Mouse (Mus musculus) stomach, postnatal 0 days (tissue): ENCODE data around the gene Tmem165. TPM values are rescaled to one million over a fixed set of nuclear protein-coding genes. Genes with fewer than 3 reads are reported as not detected.

Source experiments
- ATAC-seq: fragments of 200-750 bp; cut with Nextera tagmentation; 2 replicates; pipeline ENCODE4 v1.8.0; 2017; ENCODE audit not compliant: low FRiP score, low TSS enrichment
- DNase-seq: peaks from one replicate; pipeline ENCODE4 v3.0.0-alpha.2; 2016; ENCODE audit warnings: low spot score
- H3K27ac ChIP-seq: fragments of 300-500 bp; sonication (generic); replicated peaks from 2 replicates; pipeline ENCODE4 v1.5.1; 2014; ENCODE audit warnings: mild to moderate bottlenecking, control low read depth
- H3K27me3 ChIP-seq: fragments of 300-500 bp; sonication (generic); 2 replicates; pipeline ENCODE4 v1.6.1; 2014; ENCODE audit warnings: low read length; ENCODE audit not compliant: control insufficient read depth, insufficient read depth
- H3K36me3 ChIP-seq: fragments of 300-500 bp; sonication (generic); 2 replicates; pipeline ENCODE4 v1.6.1; 2014; ENCODE audit warnings: low read length, mixed read lengths; ENCODE audit not compliant: control insufficient read depth, insufficient read depth
- H3K4me1 ChIP-seq: fragments of 300-500 bp; sonication (generic); replicated peaks from 2 replicates; pipeline ENCODE4 v1.6.1; 2014; ENCODE audit warnings: antibody characterized with exemption; ENCODE audit not compliant: control insufficient read depth, insufficient read depth
- H3K4me2 ChIP-seq: fragments of 300-500 bp; sonication (generic); replicated peaks from 2 replicates; pipeline ENCODE4 v1.6.1; 2014; ENCODE audit warnings: low read depth, mild to moderate bottlenecking, control low read depth, moderate library complexity
- H3K4me3 ChIP-seq: fragments of 300-500 bp; sonication (generic); 2 replicates; pipeline ENCODE4 v1.5.1; 2014; ENCODE audit warnings: low read depth, low read length, control low read depth
- H3K9ac ChIP-seq: fragments of 300-500 bp; sonication (generic); 2 replicates; pipeline ENCODE4 v1.6.1; 2014; ENCODE audit warnings: mild to moderate bottlenecking, low read length, control low read depth, mixed read lengths
- H3K9me3 ChIP-seq: fragments of 300-500 bp; sonication (generic); 2 replicates; pipeline ENCODE4 v1.6.1; 2016; ENCODE audit warnings: low read length; ENCODE audit not compliant: control insufficient read depth
- CTCF ChIP-seq: IDR thresholded peaks from 2 replicates; pipeline ENCODE4 v1.5.1; 2016; ENCODE audit warnings: antibody characterized with exemption, low read depth, mild to moderate bottlenecking, moderate library complexity
- EP300 ChIP-seq: optimal IDR thresholded peaks from 2 replicates; pipeline ENCODE3; 2016; ENCODE audit warnings: antibody characterized with exemption
- WGBS: fragments of 180-500 bp; shearing (Covaris S2); extraction: QIAGEN DNeasy Blood & Tissue Kit; methylation state at CpG from one replicate; pipeline ENCODE4 v1.1.7; 2014; 5-methylcytosine and 5-hydroxymethylcytosine counted together
- polyA plus RNA-seq: library from polyadenylated mRNA; unstranded; fragments of >200 nt; fragmentation: Nextera tagmentation; extraction: Ambion mirVana; gene quantifications from 2 replicates; pipeline ENCODE4 v1.2.1, GENCODE M21; 2015

The Tmem165 gene
- polyA plus RNA-seq, 1 experiment from 2014 or later = 72.3 TPM

DNA sequence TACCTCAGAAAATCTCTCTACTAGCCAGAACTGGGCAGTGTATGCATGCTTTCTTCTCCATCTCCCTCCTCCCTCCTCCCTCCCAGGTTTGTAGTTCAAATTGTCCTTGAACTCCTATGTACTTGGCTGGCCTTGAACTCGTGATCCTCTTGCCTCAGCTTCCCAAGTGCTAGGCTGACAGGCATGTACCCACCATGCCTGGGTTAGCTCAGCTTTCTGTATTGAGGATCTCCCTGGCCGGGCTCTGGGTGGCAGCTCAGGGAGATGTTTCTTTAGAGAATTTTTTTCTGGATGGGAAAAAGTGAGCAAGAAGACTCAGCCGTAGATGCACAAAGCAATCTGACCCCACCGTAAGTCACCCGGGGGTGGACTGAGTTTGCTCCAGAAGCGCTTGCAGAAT lies 30.7 kb upstream of the Tmem165 start:
- H3K9me3 ChIP-seq = no peaks in the 10 kb centered on the region

GRCm38 (mm10) chr5:76153430-76153829 lies 30.2 kb upstream of the Tmem165 start:
- Histone ChIP-seq H3K4me1 (no peaks in the 10 kb centered on the region), H3K27me3 (no peaks in the 10 kb centered on the region), H3K27ac (no peak overlapping the region), H3K4me3 (no peak overlapping the region), H3K9me3 (no peaks in the 10 kb centered on the region), H3K36me3 (0 out of 2 replicates have a peak, but pooled peaks cover 9% of the 10 kb centered on the region), H3K9ac (no peak overlapping the region), H3K4me2 (no peak overlapping the region)
- no peak for TF ChIP-seq CTCF
- DNase-seq = no peak
- ATAC-seq = no peak
- 96% methylated on average over 11 of the region's 11 CpGs for WGBS

More for the DNA sequence above, 30.7 kb upstream of the Tmem165 start:
- TF ChIP-seq EP300 = no peak
- no peak for ATAC-seq
- no peaks in the 10 kb centered on the region for H3K4me1 ChIP-seq
- peak; percentile 7 for DNase-seq
- H3K36me3 ChIP-seq = 0 out of 2 replicates have a peak, but pooled peaks cover 9% of the 10 kb centered on the region
- no peak overlapping the region for H3K4me3 ChIP-seq
- H3K27me3 ChIP-seq = no peaks in the 10 kb centered on the region
- H3K27ac ChIP-seq = no peak overlapping the region
- no peak overlapping the region for H3K9ac ChIP-seq
- 92% methylated on average over 6 of the region's 6 CpGs for WGBS
- no peak overlapping the region for H3K4me2 ChIP-seq

GRCm38 (mm10) chr5:76154434-76155165 lies 29.1 kb upstream of the Tmem165 start:
- no peak overlapping the region; the same call in 1 of the 2 replicates for H3K27ac ChIP-seq
- no peaks in the 10 kb centered on the region for H3K9me3 ChIP-seq
- H3K4me3 ChIP-seq = no peak overlapping the region
- H3K4me2 ChIP-seq = 0 out of 2 replicates have a peak overlapping the region, but pooled peaks have one; percentile 5
- H3K4me1 ChIP-seq = no peaks in the 10 kb centered on the region
- DNase-seq (peak; percentile 67), ATAC-seq (peak; percentile 82)
- H3K9ac ChIP-seq = no peak overlapping the region
- H3K27me3 ChIP-seq = no peaks in the 10 kb centered on the region
- H3K36me3 ChIP-seq = 0 out of 2 replicates have a peak, but pooled peaks cover 8% of the 10 kb centered on the region
- WGBS = 73% methylated on average over 21 of the region's 21 CpGs
- TF ChIP-seq EP300 = no peak
- no peak for TF ChIP-seq CTCF

DNA sequence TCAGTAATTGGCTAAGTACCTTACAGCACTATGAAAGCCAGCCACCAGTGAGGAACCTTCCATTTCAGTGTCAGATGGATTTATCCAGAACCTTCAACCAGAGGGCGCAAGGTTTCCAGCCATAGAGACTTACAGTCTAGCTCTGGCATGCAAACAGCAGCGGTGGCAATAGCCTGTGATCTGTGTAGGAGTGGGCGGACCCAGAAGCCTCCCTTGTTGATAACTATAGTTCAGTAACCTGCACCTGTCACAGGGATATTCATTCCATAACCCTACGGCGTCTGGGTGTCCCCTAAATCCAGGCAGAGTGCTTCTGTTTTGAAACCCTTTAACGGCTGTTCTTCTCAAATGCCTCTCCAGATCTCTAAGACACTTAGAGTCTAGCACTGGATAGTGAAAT lies 24.1 kb upstream of the Tmem165 start:
- no peak overlapping the region for H3K9ac ChIP-seq
- no peak overlapping the region for H3K27ac ChIP-seq
- no peaks in the 10 kb centered on the region for H3K27me3 ChIP-seq
- ATAC-seq (no peak), DNase-seq (no peak)
- TF ChIP-seq CTCF (no peak; the same call in 1 of the 2 replicates), EP300 (no peak)
- H3K4me1 ChIP-seq = no peaks in the 10 kb centered on the region
- H3K4me2 ChIP-seq = no peak overlapping the region
- H3K9me3 ChIP-seq = no peaks in the 10 kb centered on the region
- no peak overlapping the region for H3K4me3 ChIP-seq
- no peaks in the 10 kb centered on the region for H3K36me3 ChIP-seq
- 78% methylated on average over 6 of the region's 6 CpGs for WGBS

DNA sequence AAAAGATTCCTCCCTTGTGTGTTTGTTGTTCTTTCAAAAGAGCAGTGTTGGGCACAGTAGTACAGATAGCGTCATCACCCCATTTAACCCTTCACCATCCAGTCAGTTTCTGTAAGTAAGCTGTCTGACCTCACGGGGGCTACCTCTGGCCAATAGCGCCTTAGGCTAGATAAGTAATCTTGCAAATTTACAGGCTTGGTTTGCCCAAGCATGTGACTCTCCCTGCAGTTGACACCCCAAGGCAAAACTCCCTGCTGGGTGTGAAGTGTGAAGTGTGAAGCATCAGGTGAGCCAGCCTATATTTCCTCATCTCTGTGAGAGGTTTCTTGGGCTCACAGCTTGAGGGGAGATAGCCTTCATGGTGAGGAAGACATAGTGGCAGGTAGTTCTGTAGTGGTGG lies 23.6 kb upstream of the Tmem165 start:
- 45% methylated on average over 3 of the region's 3 CpGs for WGBS
- no peaks in the 10 kb centered on the region for H3K36me3 ChIP-seq
- no peak overlapping the region for H3K27ac ChIP-seq
- ATAC-seq (no peak), DNase-seq (no peak)
- H3K4me1 ChIP-seq = no peaks in the 10 kb centered on the region
- TF ChIP-seq CTCF (no peak), EP300 (no peak)
- no peak overlapping the region for H3K9ac ChIP-seq
- no peaks in the 10 kb centered on the region for H3K9me3 ChIP-seq
- no peaks in the 10 kb centered on the region for H3K27me3 ChIP-seq
- H3K4me2 ChIP-seq = no peak overlapping the region
- no peak overlapping the region for H3K4me3 ChIP-seq

- Histone ChIP-seq H3K9ac (no peak overlapping the region), H3K4me3 (no peak overlapping the region), H3K4me1 (no peaks in the 10 kb centered on the region), H3K27me3 (no peaks in the 10 kb centered on the region), H3K4me2 (no peak overlapping the region), H3K9me3 (no peaks in the 10 kb centered on the region), H3K27ac (no peak overlapping the region), H3K36me3 (no peaks in the 10 kb centered on the region)
- TF ChIP-seq CTCF = no peak
- TF ChIP-seq EP300 = no peak
- WGBS = 92% methylated on average over 6 of the region's 6 CpGs
- DNase-seq = no peak
- no peak for ATAC-seq
Observed at GRCm38 (mm10) chr5:76161491-76161890, 22.2 kb upstream of the Tmem165 start.
